Mouse (Mus musculus) liver, embryonic 16.5 days (tissue): ENCODE measurements around the gene Lamc1. TPM values are rescaled to one million over a fixed set of nuclear protein-coding genes. Genes with fewer than 3 reads are reported as not detected.

Experiments used
- ATAC-seq: fragments of 200-750 bp; cut with Nextera tagmentation; 2 replicates; pipeline ENCODE4 v1.8.0; 2017; ENCODE audit warnings: low read depth, mild to moderate bottlenecking, moderate number of reproducible peaks, moderate library complexity
- H3K27ac ChIP-seq: fragments of 300-500 bp; sonication (generic); 2 replicates; pipeline ENCODE4 v1.5.1; 2014; ENCODE audit warnings: mild to moderate bottlenecking, low read length
- H3K27me3 ChIP-seq: fragments of 300-500 bp; sonication (generic); 2 replicates; pipeline ENCODE4 v1.6.1; 2014; ENCODE audit warnings: low read depth, low read length, mixed read lengths; ENCODE audit not compliant: control insufficient read depth, insufficient read depth
- H3K36me3 ChIP-seq: fragments of 300-500 bp; sonication (generic); 2 replicates; pipeline ENCODE4 v1.6.1; 2014; ENCODE audit warnings: mild to moderate bottlenecking; ENCODE audit not compliant: control insufficient read depth, insufficient read depth
- H3K4me1 ChIP-seq: fragments of 300-500 bp; sonication (generic); 2 replicates; pipeline ENCODE4 v1.6.1; 2014; ENCODE audit warnings: low read depth, low read length, mixed read lengths; ENCODE audit not compliant: control insufficient read depth
- H3K4me2 ChIP-seq: fragments of 300-500 bp; sonication (generic); 2 replicates; pipeline ENCODE4 v1.6.1; 2014; ENCODE audit warnings: low read depth, low read length, mixed read lengths
- H3K4me3 ChIP-seq: fragments of 300-500 bp; sonication (generic); 2 replicates; pipeline ENCODE4 v1.5.1; 2014; ENCODE audit warnings: low read depth, mild to moderate bottlenecking, low read length
- H3K9ac ChIP-seq: fragments of 300-500 bp; sonication (generic); 2 replicates; pipeline ENCODE4 v1.6.1; 2014; ENCODE audit warnings: low read depth, low read length
- H3K9me3 ChIP-seq: fragments of 300-500 bp; sonication (generic); replicated peaks from 2 replicates; pipeline ENCODE4 v1.6.1; 2016; ENCODE audit warnings: low read length; ENCODE audit not compliant: control insufficient read depth
- WGBS: fragments of 180-500 bp; shearing (Covaris S2); extraction: QIAGEN DNeasy Blood & Tissue Kit; methylation state at CpG from one replicate; pipeline ENCODE4 v1.1.7; 2014; ENCODE audit not compliant: insufficient replicate concordance; 5-methylcytosine and 5-hydroxymethylcytosine counted together
- polyA plus RNA-seq: library from polyadenylated mRNA; unstranded; fragments of >200 nt; fragmentation: Nextera tagmentation; extraction: Ambion mirVana; gene quantifications from 2 replicates; pipeline ENCODE4 v1.2.1, GENCODE M21; 2015

Lamc1 gene
- polyA plus RNA-seq, 1 experiment from 2014 or later, result 8.9 TPM

- Histone ChIP-seq H3K9me3 (no peaks in the 10 kb centered on the region), H3K36me3 (no peaks in the 10 kb centered on the region), H3K4me2 (no peak overlapping the region), H3K4me1 (no peaks in the 10 kb centered on the region), H3K4me3 (no peak overlapping the region), H3K27ac (no peak overlapping the region), H3K9ac (no peak overlapping the region), H3K27me3 (no peaks in the 10 kb centered on the region)
- WGBS, result 66% methylated on average over 6 of the region's 6 CpGs
- ATAC-seq, result no peak
Observed at GRCm38 (mm10) chr1:153296035-153296434, 36.6 kb downstream of the Lamc1 start.

GRCm38 (mm10) chr1:153292892-153293291, 39.7 kb downstream of the Lamc1 start:
- Histone ChIP-seq H3K4me2 (no peak overlapping the region), H3K27ac (no peak overlapping the region), H3K27me3 (no peaks in the 10 kb centered on the region), H3K36me3 (no peaks in the 10 kb centered on the region), H3K9me3 (no peaks in the 10 kb centered on the region), H3K9ac (no peak overlapping the region), H3K4me1 (no peaks in the 10 kb centered on the region), H3K4me3 (no peak overlapping the region)
- ATAC-seq, result no peak
- WGBS, result 45% methylated on average over 5 of the region's 5 CpGs

GRCm38 (mm10) chr1:153292202-153292601, 40.4 kb downstream of the Lamc1 start:
- ATAC-seq, result no peak
- H3K9ac ChIP-seq, result no peak overlapping the region
- 53% methylated on average over 6 of the region's 6 CpGs for WGBS
- no peaks in the 10 kb centered on the region for H3K27me3 ChIP-seq
- H3K36me3 ChIP-seq, result no peaks in the 10 kb centered on the region
- no peak overlapping the region for H3K4me2 ChIP-seq
- no peaks in the 10 kb centered on the region for H3K9me3 ChIP-seq
- H3K27ac ChIP-seq, result no peak overlapping the region
- no peaks in the 10 kb centered on the region for H3K4me1 ChIP-seq
- no peak overlapping the region for H3K4me3 ChIP-seq

GRCm38 (mm10) chr1:153291416-153291815, 41.2 kb downstream of the Lamc1 start:
- Histone ChIP-seq H3K4me1 (no peaks in the 10 kb centered on the region; the same call in 1 of the 2 replicates), H3K9ac (no peak overlapping the region), H3K4me2 (no peak overlapping the region), H3K27me3 (no peaks in the 10 kb centered on the region), H3K27ac (no peak overlapping the region), H3K4me3 (no peak overlapping the region), H3K36me3 (no peaks in the 10 kb centered on the region), H3K9me3 (no peaks in the 10 kb centered on the region)
- 34% methylated on average over 4 of the region's 4 CpGs for WGBS
- ATAC-seq, result no peak

- no peak for ATAC-seq
- peaks cover 2% of the 10 kb centered on the region for H3K4me1 ChIP-seq
- 54% methylated on average over 4 of the region's 4 CpGs for WGBS
Observed at GRCm38 (mm10) chr1:153288010-153288409, 44.6 kb downstream of the Lamc1 start.

GRCm38 (mm10) chr1:153287443-153287842, 45.1 kb downstream of the Lamc1 start:
- 57% methylated on average over 5 of the region's 5 CpGs for WGBS
- no peak overlapping the region for H3K4me2 ChIP-seq

More at GRCm38 (mm10) chr1:153288010-153288409, 44.6 kb downstream of the Lamc1 start:
- Histone ChIP-seq H3K9me3 (no peaks in the 10 kb centered on the region), H3K4me2 (no peak overlapping the region), H3K27me3 (no peaks in the 10 kb centered on the region), H3K9ac (no peak overlapping the region), H3K27ac (no peak overlapping the region), H3K4me3 (no peak overlapping the region), H3K36me3 (no peaks in the 10 kb centered on the region)

GRCm38 (mm10) chr1:153286216-153286615, 46.4 kb downstream of the Lamc1 start:
- H3K9me3 ChIP-seq, result no peaks in the 10 kb centered on the region
- H3K9ac ChIP-seq, result no peak overlapping the region
- peaks cover 2% of the 10 kb centered on the region for H3K4me1 ChIP-seq
- no peak overlapping the region for H3K4me3 ChIP-seq
- no peaks in the 10 kb centered on the region for H3K36me3 ChIP-seq
- WGBS, result 73% methylated on average over 9 of the region's 9 CpGs
- H3K27ac ChIP-seq, result no peak overlapping the region
- ATAC-seq, result no peak
- H3K4me2 ChIP-seq, result no peak overlapping the region
- H3K27me3 ChIP-seq, result no peaks in the 10 kb centered on the region

More at GRCm38 (mm10) chr1:153287443-153287842, 45.1 kb downstream of the Lamc1 start:
- Histone ChIP-seq H3K36me3 (no peaks in the 10 kb centered on the region), H3K4me1 (peaks cover 2% of the 10 kb centered on the region), H3K9me3 (no peaks in the 10 kb centered on the region), H3K27me3 (no peaks in the 10 kb centered on the region), H3K4me3 (no peak overlapping the region), H3K9ac (no peak overlapping the region), H3K27ac (no peak overlapping the region)
- peak; percentile 41; the same call in 1 of the 2 replicates for ATAC-seq

- no peaks in the 10 kb centered on the region for H3K36me3 ChIP-seq
- no peaks in the 10 kb centered on the region for H3K27me3 ChIP-seq
- ATAC-seq, result no peak
- no peaks in the 10 kb centered on the region for H3K9me3 ChIP-seq
- WGBS, result 70% methylated on average over 8 of the region's 8 CpGs
- peaks cover 2% of the 10 kb centered on the region for H3K4me1 ChIP-seq
- no peak overlapping the region for H3K4me3 ChIP-seq
- no peak overlapping the region for H3K4me2 ChIP-seq
- no peak overlapping the region for H3K27ac ChIP-seq
- no peak overlapping the region for H3K9ac ChIP-seq
Observed at GRCm38 (mm10) chr1:153285188-153285587, 47.4 kb downstream of the Lamc1 start.

- Histone ChIP-seq H3K4me3 (no peak overlapping the region), H3K4me1 (peaks cover 2% of the 10 kb centered on the region), H3K4me2 (no peak overlapping the region), H3K27me3 (no peaks in the 10 kb centered on the region), H3K9me3 (no peaks in the 10 kb centered on the region), H3K27ac (no peak overlapping the region), H3K9ac (no peak overlapping the region), H3K36me3 (no peaks in the 10 kb centered on the region)
- 55% methylated on average over 5 of the region's 5 CpGs for WGBS
- no peak for ATAC-seq
Observed at GRCm38 (mm10) chr1:153282342-153282975, 50.1 kb downstream of the Lamc1 start.
